ENCODE assay signal across 11 mouse cellular contexts in the genomic region with DNA sequence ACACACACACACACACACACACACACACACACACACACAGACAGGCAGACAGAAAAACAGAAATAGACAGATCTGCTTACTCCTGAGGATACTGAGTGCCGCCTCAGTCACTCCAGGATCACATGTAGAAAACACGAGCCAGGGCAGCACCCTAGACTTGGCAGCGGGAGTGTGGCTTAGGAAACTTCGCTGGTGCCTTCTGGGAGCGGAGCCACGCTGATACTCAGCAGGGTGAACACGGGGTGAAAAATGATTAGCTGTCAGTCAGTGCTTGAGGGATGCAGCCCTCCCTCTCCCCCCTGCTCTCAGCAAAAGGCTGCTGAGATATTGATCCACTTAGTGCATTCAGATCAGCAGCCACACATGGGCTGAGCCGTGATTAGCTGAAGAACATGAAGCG.
DNase-seq lines count a peak whose midpoint lies in the region; ATAC-seq lines count a peak whose summit lies in the region.
"Had no signal": no experiment of that assay in that cellular context is flagged by ENCODE, and none has a peak within 500 bp of the region (broad histone marks: within the 10 kb centered on the region; RNA-seq: fewer than 3 reads in every experiment).

No protein-coding gene starts in this region.

- H3K36me3 ChIP-seq in neural tube, embryonic 13.5 days, result no peaks in the 10 kb centered on the region
- H3K36me3 ChIP-seq in neural tube, embryonic 15.5 days, result no peaks in the 10 kb centered on the region
- H3K36me3 ChIP-seq: embryonic facial prominence, embryonic 15.5 days; hindbrain, embryonic 12.5 days had no signal

- peak overlapping the region; percentile 65; the same call in 1 of the 2 replicates for H3K27ac ChIP-seq in neural tube, embryonic 13.5 days (replicated peaks)
- H3K27ac ChIP-seq in neural tube, embryonic 15.5 days (replicated peaks), result no peak overlapping the region
- H3K27ac ChIP-seq: embryonic facial prominence, embryonic 15.5 days; hindbrain, embryonic 12.5 days had no signal

- intact Hi-C loops in heart, postnatal 14 days (cut with DNase I), result loop anchor here (1.0 to 5.0 kb wide), 2 partner anchors 42 to 311 kb away; no protein-coding TSS in a partner anchor

- no peak overlapping the region for H3K4me2 ChIP-seq in neural tube, embryonic 13.5 days
- H3K4me2 ChIP-seq in neural tube, embryonic 15.5 days, result no peak overlapping the region
- H3K4me2 ChIP-seq: embryonic facial prominence, embryonic 15.5 days; hindbrain, embryonic 12.5 days had no signal

- no peaks in the 10 kb centered on the region for H3K9me3 ChIP-seq in neural tube, embryonic 13.5 days
- H3K9me3 ChIP-seq in neural tube, embryonic 15.5 days (replicated peaks), result no peaks in the 10 kb centered on the region
- H3K9me3 ChIP-seq: embryonic facial prominence, embryonic 15.5 days; hindbrain, embryonic 12.5 days had no signal

- no peak overlapping the region for H3K4me3 ChIP-seq in neural tube, embryonic 13.5 days
- no peak overlapping the region for H3K4me3 ChIP-seq in neural tube, embryonic 15.5 days (replicated peaks)
- H3K4me3 ChIP-seq: embryonic facial prominence, embryonic 15.5 days; hindbrain, embryonic 12.5 days had no signal

- H3K9ac ChIP-seq in neural tube, embryonic 13.5 days, result no peak overlapping the region
- H3K9ac ChIP-seq in neural tube, embryonic 15.5 days (replicated peaks), result no peak overlapping the region
- H3K9ac ChIP-seq: embryonic facial prominence, embryonic 15.5 days; hindbrain, embryonic 12.5 days had no signal

- ATAC-seq in neural tube, embryonic 13.5 days (ENCODE audit: low read depth), result no peak
- no peak for ATAC-seq in neural tube, embryonic 15.5 days (ENCODE audit: low FRiP score)
- no peak for ATAC-seq in erythroblast, adult 5-6 weeks (replicated peaks; ENCODE audit: low FRiP score, poor library complexity, severe bottlenecking)

- H3K4me1 ChIP-seq in neural tube, embryonic 13.5 days (replicated peaks), result peaks cover 66% of the 10 kb centered on the region
- H3K4me1 ChIP-seq in neural tube, embryonic 15.5 days, result peaks cover 47% of the 10 kb centered on the region

- no peaks in the 10 kb centered on the region; the same call in 1 of the 2 replicates for H3K27me3 ChIP-seq in neural tube, embryonic 13.5 days
- H3K27me3 ChIP-seq in neural tube, embryonic 15.5 days (replicated peaks), result no peaks in the 10 kb centered on the region
- H3K27me3 ChIP-seq: hindbrain, embryonic 12.5 days had no signal

- peak; percentile 63 for DNase-seq in gastrocnemius, adult 18-20 months (ENCODE audit: low spot score)
- DNase-seq in gastrocnemius, postnatal 4 days (ENCODE audit: low spot score in 2 of 2), result no peak
- DNase-seq in heart, postnatal 14 days, result peak; percentile 46 to 61
- no peak for DNase-seq in cerebellum, adult 9-10 months
- no peak for DNase-seq in embryo, embryonic 9.5 days (ENCODE audit: extremely low spot score)
- DNase-seq: cerebellum, adult 2 months had no signal

- 64% methylated on average over 9 of the region's 9 CpGs for WGBS in neural tube, embryonic 13.5 days
- WGBS in neural tube, embryonic 15.5 days, result 69% methylated on average over 9 of the region's 9 CpGs

Comparison
In these comparisons a context has a peak if more than half of its experiments do, and no peak if none do; other contexts are left out.
1. DNase-seq: peak in gastrocnemius, adult 18-20 months (single experiment) and heart, postnatal 14 days (2 of 2); none in gastrocnemius, postnatal 4 days (0 of 2), cerebellum, adult 9-10 months (single experiment) and embryo, embryonic 9.5 days (single experiment).